Mouse (Mus musculus): Measurements from ENCODE around the gene Rbms1.

- TF ChIP-seq CTCF (IDR thresholded peaks at IDR 0.05; ENCODE audit: control insufficient read depth, insufficient read depth, insufficient read length) (no peak), MYOD1 (IDR thresholded peaks at IDR 0.05; ENCODE audit: control insufficient read depth, insufficient read length, low read depth) (no peak), MAX (IDR thresholded peaks at IDR 0.05) (no peak), CEBPB (IDR thresholded peaks at IDR 0.05; ENCODE audit: low read depth) (no peak), USF1 (IDR thresholded peaks at IDR 0.05; ENCODE audit: low read depth) (no peak)
Measured at GRCm38 (mm10) chr2:60842976-60843375, 120.0 kb downstream of the Rbms1 start.

Data from C2C12 (cell line).